Mouse (Mus musculus): ENCODE measurements around the gene Tekt3. TPM values are rescaled to one million over a fixed set of nuclear protein-coding genes. Genes with fewer than 3 reads are reported as not detected.
A peak's percentile ranks its signal among the peaks of the same experiment; 100 is the strongest.

Tekt3 gene
- not detected in 2 replicates for polyA plus RNA-seq (2012; rRNA removed)

DNA sequence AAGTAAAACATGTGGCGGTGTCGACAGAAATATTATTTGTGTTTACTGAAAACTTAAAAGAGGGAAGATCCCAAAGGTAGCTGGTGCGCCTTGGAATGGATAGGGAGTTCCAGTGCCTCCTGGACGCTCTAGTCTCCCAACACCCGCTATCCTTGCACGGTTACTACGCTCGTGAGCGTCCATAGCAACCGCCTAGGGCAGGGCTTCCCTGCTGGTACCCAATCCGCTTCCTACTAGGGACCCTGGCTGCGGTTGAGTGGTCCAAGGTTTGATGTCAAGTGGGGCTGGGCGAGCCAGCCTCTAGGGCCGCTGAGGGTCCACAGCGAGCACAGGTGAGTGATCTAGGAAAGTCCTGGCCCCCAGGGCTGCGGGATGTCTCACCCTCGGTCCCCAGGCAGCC is at the start of gene Tekt3:
Gene Tekt3, plus strand, starts transcription at position 209 of the 400 bp plus-strand sequence.
- Histone ChIP-seq H3K4me1 (ENCODE audit: control insufficient read depth, insufficient read depth, low read length) (no peaks in the 10 kb centered on the region), H3K27me3 (ENCODE audit: control insufficient read depth, insufficient read depth, low read length) (no peaks in the 10 kb centered on the region; the same call in 1 of the 2 replicates), H3K4me3 (replicated peaks; ENCODE audit: insufficient read depth, low read depth, low read length) (no peak within 1 kb of the TSS), H3K27ac (ENCODE audit: insufficient read depth, low read length) (no peak within 1 kb of the TSS)
- no peak for DNase-seq
- 23% methylated on average over 17 of the region's 17 CpGs for WGBS
- no peak for TF ChIP-seq CTCF (IDR thresholded peaks at IDR 0.05; ENCODE audit: borderline replicate concordance, insufficient read depth, low read depth, low read length)
- no peak for TF ChIP-seq POLR2A (IDR thresholded peaks at IDR 0.05; ENCODE audit: borderline replicate concordance, insufficient read depth, low read length)

DNA sequence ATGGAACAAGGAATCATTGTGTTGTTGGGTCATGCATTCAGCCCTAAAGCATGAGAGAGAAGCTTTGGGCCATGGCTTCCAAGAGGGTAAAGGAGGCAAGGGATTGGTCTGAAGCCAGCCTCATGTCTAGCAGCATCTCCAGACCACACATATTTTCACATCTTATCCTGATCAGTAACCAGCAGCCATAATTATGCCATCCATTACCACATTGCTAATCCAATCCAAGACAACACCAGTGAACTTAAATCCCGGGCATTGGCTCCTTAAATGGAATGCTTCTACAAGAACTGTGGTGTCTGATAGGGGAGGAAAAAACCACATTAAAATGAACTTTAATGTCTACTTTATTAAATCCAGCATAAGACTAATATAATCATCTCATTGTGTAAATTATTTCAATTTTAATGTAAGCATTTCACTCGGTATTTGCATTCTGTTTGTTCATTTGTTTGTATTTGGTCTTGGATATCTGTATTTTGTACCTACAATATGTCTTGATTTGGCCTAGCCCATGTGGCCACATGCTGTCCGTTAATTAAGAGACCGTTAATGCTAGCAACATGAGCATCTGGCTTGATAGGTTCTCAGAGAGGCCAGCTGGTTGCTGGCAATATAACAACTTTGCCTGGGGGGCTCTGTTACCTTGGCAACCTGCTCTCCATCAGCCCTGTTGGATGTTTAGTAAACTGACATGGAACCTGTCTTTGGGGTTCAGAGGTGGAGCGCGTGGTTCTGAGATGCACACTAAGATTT is 43.9 kb upstream of the Tekt3 start:
- H3K4me3 ChIP-seq (replicated peaks; ENCODE audit: insufficient read depth, low read depth, low read length) = no peak overlapping the region
- 24% methylated on average over 6 of the region's 6 CpGs for WGBS

DNA sequence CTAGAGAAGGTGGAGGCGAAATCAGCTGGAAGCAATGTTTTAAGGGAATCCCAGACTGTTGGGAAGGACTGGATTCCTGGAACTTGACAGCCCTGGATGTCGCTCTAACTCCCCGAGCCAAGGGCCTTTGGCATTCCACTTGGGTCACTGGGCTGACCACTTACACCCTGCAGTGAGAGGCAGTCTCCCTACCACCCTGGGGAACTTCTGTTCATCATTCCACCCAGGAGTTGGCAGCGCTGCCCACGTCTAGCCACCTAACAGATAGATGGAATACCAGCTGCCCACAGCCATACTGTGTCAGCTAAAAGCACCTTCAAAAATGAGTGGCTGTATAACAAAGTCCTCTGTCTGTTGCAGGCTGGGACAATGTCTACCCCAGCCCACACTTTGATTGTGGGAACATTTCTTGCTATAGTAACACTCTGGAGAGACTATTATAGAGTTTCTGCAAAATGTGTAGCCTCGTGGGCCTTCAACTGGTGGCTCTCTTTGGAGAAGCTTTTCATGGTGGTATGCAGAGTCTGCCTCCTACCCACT is 43.3 kb upstream of the Tekt3 start:
- 23% methylated on average over 6 of the region's 6 CpGs for WGBS
- peaks cover 3% of the 10 kb centered on the region for H3K4me1 ChIP-seq (ENCODE audit: control insufficient read depth, insufficient read depth, low read length)

More for the DNA sequence above, 43.9 kb upstream of the Tekt3 start:
- Histone ChIP-seq H3K27me3 (ENCODE audit: control insufficient read depth, insufficient read depth, low read length) (no peaks in the 10 kb centered on the region), H3K27ac (ENCODE audit: insufficient read depth, low read length) (no peak overlapping the region), H3K4me1 (ENCODE audit: control insufficient read depth, insufficient read depth, low read length) (peaks cover 3% of the 10 kb centered on the region)
- TF ChIP-seq POLR2A (IDR thresholded peaks at IDR 0.05; ENCODE audit: borderline replicate concordance, insufficient read depth, low read length) (no peak), CTCF (IDR thresholded peaks at IDR 0.05; ENCODE audit: borderline replicate concordance, insufficient read depth, low read depth, low read length) (no peak)
- DNase-seq = peak in 1 of 2 experiments; percentile 39

DNA sequence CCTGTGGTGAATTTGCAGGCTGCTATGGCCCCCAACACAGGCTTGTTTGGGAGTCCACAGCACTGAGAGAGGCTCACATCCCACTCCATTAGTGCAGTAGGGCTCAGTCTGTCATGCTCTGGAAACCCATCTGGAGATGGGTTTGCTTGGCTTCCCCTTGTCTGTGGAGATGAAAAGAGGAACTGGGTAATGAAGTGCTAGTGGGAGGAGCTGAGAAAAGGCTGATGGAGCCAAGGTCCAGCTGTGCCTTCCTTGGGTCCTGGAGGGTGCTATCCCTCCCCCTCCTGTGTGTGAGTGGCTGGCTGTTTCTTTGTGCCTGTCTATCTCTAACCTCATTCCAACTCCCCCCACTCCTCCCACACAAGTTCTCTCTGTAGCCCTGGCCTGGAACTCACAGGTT is 40.8 kb upstream of the Tekt3 start:
- no peak overlapping the region for H3K27ac ChIP-seq (ENCODE audit: insufficient read depth, low read length)

More for the DNA sequence above, 43.3 kb upstream of the Tekt3 start:
- Histone ChIP-seq H3K27ac (ENCODE audit: insufficient read depth, low read length) (no peak overlapping the region), H3K27me3 (ENCODE audit: control insufficient read depth, insufficient read depth, low read length) (no peaks in the 10 kb centered on the region), H3K4me3 (replicated peaks; ENCODE audit: insufficient read depth, low read depth, low read length) (no peak overlapping the region)
- TF ChIP-seq POLR2A (IDR thresholded peaks at IDR 0.05; ENCODE audit: borderline replicate concordance, insufficient read depth, low read length) (no peak), CTCF (IDR thresholded peaks at IDR 0.05; ENCODE audit: borderline replicate concordance, insufficient read depth, low read depth, low read length) (no peak)
- peak; percentile 37 to 41 for DNase-seq

DNA sequence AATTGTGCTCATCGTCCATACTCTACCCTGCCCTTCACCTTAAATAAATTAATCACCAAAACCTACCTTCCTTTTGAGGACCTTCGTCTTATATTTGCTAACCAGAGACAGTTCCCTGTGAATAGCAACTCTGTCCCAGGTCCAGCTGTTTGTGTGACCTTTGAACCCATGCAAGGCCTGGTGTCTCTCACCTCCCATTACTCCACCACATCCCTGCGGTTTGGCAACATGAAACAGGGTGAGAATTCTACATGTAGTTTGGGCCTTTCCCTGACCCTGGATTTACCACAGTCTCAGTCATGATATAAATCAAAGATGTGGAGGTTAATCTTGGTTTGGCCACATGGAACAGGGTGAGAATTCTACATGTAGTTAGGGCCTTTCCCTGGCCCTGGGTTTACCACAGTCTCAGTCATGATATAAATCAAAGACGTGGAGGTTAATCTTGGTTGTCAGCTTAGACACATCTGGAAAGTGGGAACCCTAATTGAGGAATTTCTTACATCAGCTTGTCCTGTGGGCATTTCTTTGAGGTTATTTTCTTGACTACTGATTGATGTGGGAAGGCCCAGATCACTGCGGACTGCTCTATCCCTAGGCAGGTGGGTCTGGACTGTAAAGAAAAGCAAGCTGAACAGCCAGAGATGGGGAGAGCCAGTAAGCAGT is 40.2 kb upstream of the Tekt3 start:
- H3K4me1 ChIP-seq (ENCODE audit: control insufficient read depth, insufficient read depth, low read length) = peaks cover 3% of the 10 kb centered on the region
- WGBS = 86% methylated on average over 5 of the region's 5 CpGs
- no peak overlapping the region for H3K27ac ChIP-seq (ENCODE audit: insufficient read depth, low read length)
- H3K4me3 ChIP-seq (replicated peaks; ENCODE audit: insufficient read depth, low read depth, low read length) = no peak overlapping the region
- no peaks in the 10 kb centered on the region for H3K27me3 ChIP-seq (ENCODE audit: control insufficient read depth, insufficient read depth, low read length)
- DNase-seq = no peak
- TF ChIP-seq POLR2A (IDR thresholded peaks at IDR 0.05; ENCODE audit: borderline replicate concordance, insufficient read depth, low read length) (no peak), CTCF (IDR thresholded peaks at IDR 0.05; ENCODE audit: borderline replicate concordance, insufficient read depth, low read depth, low read length) (no peak)

More for the DNA sequence above, 40.8 kb upstream of the Tekt3 start:
- no peak for DNase-seq
- Histone ChIP-seq H3K4me3 (replicated peaks; ENCODE audit: insufficient read depth, low read depth, low read length) (no peak overlapping the region), H3K27me3 (ENCODE audit: control insufficient read depth, insufficient read depth, low read length) (no peaks in the 10 kb centered on the region), H3K4me1 (ENCODE audit: control insufficient read depth, insufficient read depth, low read length) (peaks cover 3% of the 10 kb centered on the region)
- TF ChIP-seq POLR2A (IDR thresholded peaks at IDR 0.05; ENCODE audit: borderline replicate concordance, insufficient read depth, low read length) = no peak
- TF ChIP-seq CTCF (IDR thresholded peaks at IDR 0.05; ENCODE audit: borderline replicate concordance, insufficient read depth, low read depth, low read length) = no peak

DNA sequence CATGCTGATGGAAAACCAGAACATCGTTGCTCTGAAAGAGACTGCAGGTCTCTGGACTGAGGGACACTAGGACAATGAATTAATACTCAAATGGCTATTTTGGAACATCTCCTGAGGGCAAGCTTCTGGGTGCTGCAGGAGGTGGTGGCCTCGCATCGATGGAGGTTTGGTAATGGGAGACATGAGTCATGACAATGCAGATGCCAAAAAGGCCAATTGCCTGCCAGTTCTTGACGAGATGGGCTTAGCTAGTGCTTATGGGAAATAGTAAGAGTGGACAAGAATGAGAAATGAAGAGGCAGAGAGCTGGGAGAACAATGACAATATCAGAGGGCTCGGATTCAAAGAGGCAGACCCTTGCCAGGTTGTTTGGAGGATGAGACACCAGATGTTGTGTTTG is 38.0 kb upstream of the Tekt3 start:
- Histone ChIP-seq H3K27ac (ENCODE audit: insufficient read depth, low read length) (no peak overlapping the region), H3K4me1 (ENCODE audit: control insufficient read depth, insufficient read depth, low read length) (peaks cover 14% of the 10 kb centered on the region), H3K27me3 (ENCODE audit: control insufficient read depth, insufficient read depth, low read length) (no peaks in the 10 kb centered on the region), H3K4me3 (replicated peaks; ENCODE audit: insufficient read depth, low read depth, low read length) (no peak overlapping the region)
- no peak for DNase-seq
- 49% methylated on average over 5 of the region's 5 CpGs for WGBS
- TF ChIP-seq POLR2A (IDR thresholded peaks at IDR 0.05; ENCODE audit: borderline replicate concordance, insufficient read depth, low read length) (no peak), CTCF (IDR thresholded peaks at IDR 0.05; ENCODE audit: borderline replicate concordance, insufficient read depth, low read depth, low read length) (no peak)

DNA sequence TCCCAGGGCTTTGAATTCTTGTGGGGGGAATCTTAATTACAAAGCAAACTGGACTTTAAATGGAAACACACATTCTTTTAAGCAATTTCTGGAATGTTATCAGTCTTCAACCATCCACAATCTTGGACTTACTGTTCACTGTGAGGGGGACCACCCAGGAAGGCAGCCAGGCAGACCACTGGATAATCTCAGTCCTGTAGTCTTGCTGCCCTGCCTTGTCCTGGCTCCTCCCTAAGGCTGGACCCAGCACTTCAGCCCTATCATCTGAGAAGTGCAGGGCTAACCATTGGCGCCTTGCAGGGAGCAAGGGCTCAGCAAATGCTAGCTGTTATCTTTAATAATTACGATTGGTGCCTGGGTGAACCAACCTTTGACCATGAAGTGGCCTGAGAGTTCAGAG is 37.3 kb upstream of the Tekt3 start:
- Histone ChIP-seq H3K27ac (ENCODE audit: insufficient read depth, low read length) (no peak overlapping the region), H3K4me3 (replicated peaks; ENCODE audit: insufficient read depth, low read depth, low read length) (no peak overlapping the region), H3K27me3 (ENCODE audit: control insufficient read depth, insufficient read depth, low read length) (no peaks in the 10 kb centered on the region), H3K4me1 (ENCODE audit: control insufficient read depth, insufficient read depth, low read length) (peaks cover 14% of the 10 kb centered on the region)
- TF ChIP-seq CTCF (IDR thresholded peaks at IDR 0.05; ENCODE audit: borderline replicate concordance, insufficient read depth, low read depth, low read length) = no peak
- no peak for TF ChIP-seq POLR2A (IDR thresholded peaks at IDR 0.05; ENCODE audit: borderline replicate concordance, insufficient read depth, low read length)
- no peak for DNase-seq
- WGBS = 96% methylated on average over 2 of the region's 2 CpGs

Data from cerebellum, adult 2 months (tissue).